Mouse (Mus musculus) limb, embryonic 14.5 days (tissue): Measurements from ENCODE around the gene Cops4. TPM values are rescaled to one million over a fixed set of nuclear protein-coding genes. Genes with fewer than 3 reads are reported as not detected.

Source experiments
- ATAC-seq: fragments of 200-750 bp; cut with Nextera tagmentation; 2 replicates; pipeline ENCODE4 v1.8.0; 2017; ENCODE audit warnings: low read depth, moderate number of reproducible peaks, moderate TSS enrichment; ENCODE audit not compliant: low FRiP score
- DNase-seq: peaks from one replicate; pipeline ENCODE4 v3.0.0-alpha.2; 2015; ENCODE audit warnings: low spot score
- H3K27ac ChIP-seq: fragments of 300-500 bp; sonication (generic); replicated peaks from 2 replicates; pipeline ENCODE4 v1.5.1; 2014; ENCODE audit warnings: low read depth, mild to moderate bottlenecking, low read length, moderate library complexity, mixed read lengths
- H3K27me3 ChIP-seq: fragments of 300-500 bp; sonication (generic); 2 replicates; pipeline ENCODE4 v1.6.1; 2014; ENCODE audit warnings: low read length, mixed read lengths; ENCODE audit not compliant: control insufficient read depth, insufficient read depth
- H3K36me3 ChIP-seq: fragments of 300-500 bp; sonication (generic); 2 replicates; pipeline ENCODE4 v1.6.1; 2014; ENCODE audit warnings: mild to moderate bottlenecking, low read length, moderate library complexity, mixed read lengths; ENCODE audit not compliant: control insufficient read depth, insufficient read depth
- H3K4me1 ChIP-seq: fragments of 300-500 bp; sonication (generic); 2 replicates; pipeline ENCODE4 v1.6.1; 2014; ENCODE audit warnings: antibody characterized with exemption, low read length, mixed read lengths; ENCODE audit not compliant: control insufficient read depth, insufficient read depth
- H3K4me2 ChIP-seq: fragments of 300-500 bp; sonication (generic); replicated peaks from 2 replicates; pipeline ENCODE4 v1.6.1; 2014; ENCODE audit warnings: low read depth, mild to moderate bottlenecking, low read length, moderate library complexity; ENCODE audit not compliant: severe bottlenecking
- H3K4me3 ChIP-seq: fragments of 300-500 bp; sonication (generic); replicated peaks from 2 replicates; pipeline ENCODE4 v1.5.1; 2014; ENCODE audit warnings: low read length
- H3K9ac ChIP-seq: fragments of 300-500 bp; sonication (generic); 2 replicates; pipeline ENCODE4 v1.6.1; 2014; ENCODE audit warnings: mild to moderate bottlenecking, low read depth, low read length, moderate library complexity; ENCODE audit not compliant: severe bottlenecking
- H3K9me3 ChIP-seq: fragments of 300-500 bp; sonication (generic); 2 replicates; pipeline ENCODE4 v1.6.1; 2016; ENCODE audit warnings: low read length; ENCODE audit not compliant: control insufficient read depth
- POLR2A ChIP-seq: fragments of 200-500 bp; IDR thresholded peaks from 2 replicates; pipeline ENCODE4 v1.8.0; 2012; ENCODE audit warnings: inconsistent platforms, mild to moderate bottlenecking, moderate library complexity, borderline replicate concordance; ENCODE audit not compliant: insufficient read depth, insufficient read length; ENCODE audit errors: extremely low read depth
- WGBS: fragments of 180-500 bp; shearing (Covaris S2); extraction: QIAGEN DNeasy Blood & Tissue Kit; methylation state at CpG from one replicate; pipeline ENCODE4 v1.1.7; 2014; 5-methylcytosine and 5-hydroxymethylcytosine counted together
- polyA plus RNA-seq, 2 experiments: library from polyadenylated mRNA; depleted of rRNA in 1 of 2; stranded (reverse) in 1 of 2; unstranded in 1 of 2; fragments of >200 nt; fragmentation: Nextera tagmentation in 1 of 2; extraction: Ambion mirVana in 1 of 2; gene quantifications; 2 replicates each; pipeline versions ENCODE4 v1.2.1 to v1.2.3; 2012 to 2014

The Cops4 gene
- polyA plus RNA-seq, 2 experiments = 84.3 to 197 TPM

GRCm38 (mm10) chr5:100585206-100585644 lies 67.1 kb downstream of the Cops4 start:
- Histone ChIP-seq H3K9ac (no peak overlapping the region), H3K4me3 (no peak overlapping the region), H3K27ac (no peak overlapping the region), H3K4me2 (no peak overlapping the region), H3K36me3 (no peaks in the 10 kb centered on the region), H3K27me3 (no peaks in the 10 kb centered on the region), H3K9me3 (no peaks in the 10 kb centered on the region), H3K4me1 (no peaks in the 10 kb centered on the region)
- no peak for ATAC-seq
- DNase-seq = no peak
- WGBS = 84% methylated on average over 8 of the region's 8 CpGs
- TF ChIP-seq POLR2A = no peak

- Histone ChIP-seq H3K9me3 (no peaks in the 10 kb centered on the region), H3K27me3 (no peaks in the 10 kb centered on the region), H3K4me2 (no peak overlapping the region), H3K9ac (no peak overlapping the region), H3K36me3 (no peaks in the 10 kb centered on the region), H3K27ac (no peak overlapping the region), H3K4me1 (no peaks in the 10 kb centered on the region), H3K4me3 (no peak overlapping the region)
- DNase-seq (no peak), ATAC-seq (no peak)
- TF ChIP-seq POLR2A = no peak
- WGBS = 96% methylated on average over 3 of the region's 3 CpGs
These were observed 67.5 kb downstream of the Cops4 start for GRCm38 (mm10) chr5:100585657-100586056.

- H3K4me1 ChIP-seq = no peaks in the 10 kb centered on the region
- no peak for ATAC-seq
- 90% methylated on average over 7 of the region's 7 CpGs for WGBS
These were observed 69.0 kb downstream of the Cops4 start for GRCm38 (mm10) chr5:100587136-100587535.

GRCm38 (mm10) chr5:100587626-100588025 lies 69.5 kb downstream of the Cops4 start:
- no peak for ATAC-seq
- no peaks in the 10 kb centered on the region for H3K36me3 ChIP-seq
- H3K27ac ChIP-seq = no peak overlapping the region
- H3K27me3 ChIP-seq = no peaks in the 10 kb centered on the region
- no peak for TF ChIP-seq POLR2A
- H3K4me2 ChIP-seq = no peak overlapping the region
- no peak overlapping the region for H3K4me3 ChIP-seq
- no peaks in the 10 kb centered on the region for H3K4me1 ChIP-seq
- 40% methylated on average over 2 of the region's 2 CpGs for WGBS
- DNase-seq = no peak
- H3K9me3 ChIP-seq = no peaks in the 10 kb centered on the region
- no peak overlapping the region for H3K9ac ChIP-seq

More at GRCm38 (mm10) chr5:100587136-100587535, 69.0 kb downstream of the Cops4 start:
- H3K4me2 ChIP-seq = no peak overlapping the region
- no peak overlapping the region for H3K9ac ChIP-seq
- H3K4me3 ChIP-seq = no peak overlapping the region
- no peaks in the 10 kb centered on the region for H3K36me3 ChIP-seq
- no peak for TF ChIP-seq POLR2A
- DNase-seq = no peak
- no peaks in the 10 kb centered on the region for H3K27me3 ChIP-seq
- H3K27ac ChIP-seq = no peak overlapping the region
- no peaks in the 10 kb centered on the region for H3K9me3 ChIP-seq

GRCm38 (mm10) chr5:100590505-100590904 lies 72.4 kb downstream of the Cops4 start:
- no peak for TF ChIP-seq POLR2A
- no peak overlapping the region for H3K4me3 ChIP-seq
- 84% methylated on average over 5 of the region's 5 CpGs for WGBS
- no peaks in the 10 kb centered on the region for H3K27me3 ChIP-seq
- DNase-seq (no peak), ATAC-seq (no peak)
- no peaks in the 10 kb centered on the region for H3K36me3 ChIP-seq
- H3K27ac ChIP-seq = no peak overlapping the region
- peaks cover 4% of the 10 kb centered on the region; the same call in 1 of the 2 replicates for H3K9me3 ChIP-seq
- no peaks in the 10 kb centered on the region for H3K4me1 ChIP-seq
- H3K9ac ChIP-seq = no peak overlapping the region
- no peak overlapping the region for H3K4me2 ChIP-seq

GRCm38 (mm10) chr5:100594803-100595467 lies 76.8 kb downstream of the Cops4 start:
- Histone ChIP-seq H3K36me3 (no peaks in the 10 kb centered on the region), H3K9me3 (peaks cover 4% of the 10 kb centered on the region; the same call in 1 of the 2 replicates), H3K27me3 (no peaks in the 10 kb centered on the region), H3K9ac (no peak overlapping the region), H3K4me1 (no peaks in the 10 kb centered on the region), H3K4me2 (no peak overlapping the region), H3K4me3 (no peak overlapping the region), H3K27ac (no peak overlapping the region)
- WGBS = 85% methylated on average over 13 of the region's 13 CpGs
- no peak for TF ChIP-seq POLR2A
- ATAC-seq (no peak), DNase-seq (no peak)
